Mouse (Mus musculus): ENCODE measurements around the gene Gm10662.
"Not testable (repeated sequence)": the region's sequence is repeated elsewhere in the genome, so short reads cannot be mapped to it uniquely, and the experiment has no call there.

Gm10662 gene

GRCm38 (mm10) chr7:23144380-23144779 is at the start of gene Gm10662:
Gene Gm10662 (minus strand): TSS chr7:23144480.
- not testable (repeated sequence) for DNase-seq (ENCODE audit: low spot score in 2 of 2)

- DNase-seq (ENCODE audit: low spot score in 2 of 2): not testable (repeated sequence)
Measured at GRCm38 (mm10) chr7:23163505-23163904, 19.2 kb upstream of the Gm10662 start.
